Mouse (Mus musculus): ENCODE measurements at regions not wholly inside any gene's neighbourhood (a gene's known extent, or its start where the extent isn't known, plus 50 kb on each side); places are given as distances from the start of the nearest gene placed in this dataset.

DNA sequence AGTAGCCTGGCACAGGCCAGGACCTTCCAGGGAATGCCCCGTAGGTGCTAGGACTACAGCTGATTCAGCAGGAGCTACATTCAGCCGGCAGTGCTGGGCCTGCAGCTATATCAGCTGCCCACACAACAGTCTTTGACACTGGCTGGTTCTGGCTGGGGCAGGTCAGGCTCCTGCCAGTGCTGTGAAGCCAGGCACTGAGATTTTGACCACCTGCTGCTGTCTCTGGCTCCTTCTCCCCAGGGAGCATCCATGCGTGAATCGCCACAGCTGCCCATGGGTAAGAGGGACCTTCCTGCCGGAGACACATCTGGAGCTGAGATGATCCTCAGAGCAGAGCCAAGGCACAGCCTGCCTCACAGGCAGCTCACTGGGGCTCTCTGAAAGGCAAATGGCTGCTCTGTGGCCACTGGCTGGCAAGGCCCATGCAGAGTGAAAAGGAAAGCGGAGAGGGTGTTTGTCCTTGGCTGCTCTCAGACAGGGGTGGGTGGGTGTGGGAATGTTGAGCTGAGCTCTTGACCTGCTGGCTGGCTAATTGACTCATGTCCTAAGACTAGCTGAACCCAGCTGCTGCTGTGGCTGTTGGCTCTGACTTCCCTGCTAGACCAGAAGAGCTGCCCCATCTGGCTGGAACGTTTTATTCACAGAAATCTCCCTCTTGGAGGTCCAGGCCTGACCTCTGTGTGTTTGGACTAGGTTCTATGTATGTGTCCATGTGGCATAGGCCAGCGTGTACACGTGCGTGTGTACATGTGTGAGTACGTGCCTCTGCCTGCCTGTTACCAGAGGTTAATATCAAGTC, 187.4 kb upstream of the Igsf21 start:
- H3K9me3 ChIP-seq (ENCODE audit: control insufficient read depth, low read length), result no peaks in the 10 kb centered on the region
- ATAC-seq (ENCODE audit: low FRiP score) (no peak), DNase-seq (ENCODE audit: low spot score, missing footprints) (no peak)
- no peaks in the 10 kb centered on the region for H3K27me3 ChIP-seq (ENCODE audit: control insufficient read depth, insufficient read depth, low read length)
- no peak overlapping the region for H3K9ac ChIP-seq (ENCODE audit: low read length)
- H3K4me1 ChIP-seq (ENCODE audit: control insufficient read depth, insufficient read depth, low read length), result no peaks in the 10 kb centered on the region
- H3K4me2 ChIP-seq, result no peak overlapping the region
- H3K27ac ChIP-seq (ENCODE audit: low read depth, low read length), result no peak overlapping the region
- no peak overlapping the region for H3K4me3 ChIP-seq (ENCODE audit: low read depth, low read length)
- WGBS, result 66% methylated on average over 11 of the region's 11 CpGs
- no peaks in the 10 kb centered on the region for H3K36me3 ChIP-seq (ENCODE audit: control insufficient read depth, insufficient read depth, low read length)

DNA sequence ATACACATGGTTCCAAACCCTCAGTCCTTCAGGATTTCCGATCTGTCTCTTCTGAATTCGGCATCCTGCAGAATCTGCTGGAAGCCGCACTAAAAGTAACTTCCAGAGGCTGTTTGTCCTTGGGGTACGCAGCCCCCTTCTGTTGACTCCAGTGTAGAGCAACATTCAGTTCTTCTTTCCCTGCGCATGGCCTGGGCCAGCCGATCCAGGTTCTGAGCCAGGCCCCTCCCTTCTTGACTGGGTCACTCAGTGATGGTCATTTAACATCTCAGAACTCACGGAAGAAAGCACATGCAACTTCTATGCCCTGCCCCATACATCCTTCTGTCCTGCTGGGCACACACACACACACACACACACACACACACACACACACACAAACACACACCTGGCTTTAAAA, 185.5 kb upstream of the Igsf21 start:
- Histone ChIP-seq H3K36me3 (ENCODE audit: control insufficient read depth, insufficient read depth, low read length) (no peaks in the 10 kb centered on the region), H3K27me3 (ENCODE audit: control insufficient read depth, insufficient read depth, low read length) (no peaks in the 10 kb centered on the region), H3K9ac (ENCODE audit: low read length) (no peak overlapping the region), H3K27ac (ENCODE audit: low read depth, low read length) (no peak overlapping the region), H3K9me3 (ENCODE audit: control insufficient read depth, low read length) (no peaks in the 10 kb centered on the region), H3K4me2 (no peak overlapping the region), H3K4me3 (ENCODE audit: low read depth, low read length) (no peak overlapping the region), H3K4me1 (ENCODE audit: control insufficient read depth, insufficient read depth, low read length) (no peaks in the 10 kb centered on the region)
- 83% methylated on average over 7 of the region's 7 CpGs for WGBS
- ATAC-seq (ENCODE audit: low FRiP score), result no peak
- no peak for DNase-seq (ENCODE audit: low spot score, missing footprints)

DNA sequence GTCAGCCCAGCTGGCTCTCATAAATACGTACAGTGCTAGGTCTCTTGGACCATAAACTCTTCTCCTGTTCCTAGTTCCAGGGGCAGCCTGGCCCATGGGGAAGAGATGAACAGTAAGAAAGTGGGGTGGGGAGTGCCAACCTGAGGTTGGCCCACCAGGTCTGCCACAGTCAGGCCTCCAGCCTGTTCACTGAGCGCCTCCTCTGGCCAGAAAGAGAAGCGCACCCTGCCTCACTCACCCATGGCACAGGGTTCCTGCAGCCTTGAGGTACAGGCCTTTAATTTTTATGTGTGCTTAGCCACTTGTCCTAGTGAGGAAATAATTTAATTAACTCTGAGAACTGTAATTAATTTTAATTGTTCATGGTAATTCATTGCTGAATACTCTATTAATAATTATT, 180.5 kb upstream of the Igsf21 start:
- Histone ChIP-seq H3K27me3 (ENCODE audit: control insufficient read depth, insufficient read depth, low read length) (no peaks in the 10 kb centered on the region), H3K4me3 (ENCODE audit: low read depth, low read length) (no peak overlapping the region), H3K36me3 (ENCODE audit: control insufficient read depth, insufficient read depth, low read length) (no peaks in the 10 kb centered on the region), H3K9ac (ENCODE audit: low read length) (no peak overlapping the region), H3K9me3 (ENCODE audit: control insufficient read depth, low read length) (no peaks in the 10 kb centered on the region), H3K4me2 (no peak overlapping the region), H3K27ac (ENCODE audit: low read depth, low read length) (no peak overlapping the region), H3K4me1 (ENCODE audit: control insufficient read depth, insufficient read depth, low read length) (no peaks in the 10 kb centered on the region)
- ATAC-seq (ENCODE audit: low FRiP score) (no peak), DNase-seq (ENCODE audit: low spot score, missing footprints) (no peak)
- WGBS, result 71% methylated on average over 3 of the region's 3 CpGs

DNA sequence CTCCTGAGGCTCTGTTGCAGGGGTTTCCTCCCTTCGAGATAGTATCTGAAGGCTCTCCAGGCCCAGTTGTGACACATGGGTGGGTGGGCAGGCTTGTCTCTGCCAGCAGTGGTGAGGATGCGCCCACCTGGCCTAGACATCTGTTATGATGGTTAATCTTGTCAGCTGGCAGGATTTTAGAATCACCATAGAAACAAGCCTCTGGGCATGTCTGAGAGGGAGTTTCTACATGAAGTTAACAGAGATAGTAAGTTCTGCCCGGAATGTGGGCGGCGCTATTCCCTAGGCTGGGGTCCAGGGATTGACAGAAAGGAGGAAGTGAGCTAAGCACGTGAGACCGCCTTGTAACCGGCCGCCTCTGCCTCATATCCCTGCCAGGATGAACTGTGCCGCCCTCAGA, 177.2 kb upstream of the Igsf21 start:
- WGBS, result 95% methylated on average over 10 of the region's 10 CpGs
- H3K36me3 ChIP-seq (ENCODE audit: control insufficient read depth, insufficient read depth, low read length), result no peaks in the 10 kb centered on the region
- H3K4me2 ChIP-seq, result no peak overlapping the region
- no peaks in the 10 kb centered on the region for H3K4me1 ChIP-seq (ENCODE audit: control insufficient read depth, insufficient read depth, low read length)
- DNase-seq (ENCODE audit: low spot score, missing footprints) (peak; percentile 26), ATAC-seq (ENCODE audit: low FRiP score) (no peak)
- H3K27me3 ChIP-seq (ENCODE audit: control insufficient read depth, insufficient read depth, low read length), result no peaks in the 10 kb centered on the region
- H3K9me3 ChIP-seq (ENCODE audit: control insufficient read depth, low read length), result no peaks in the 10 kb centered on the region
- H3K27ac ChIP-seq (ENCODE audit: low read depth, low read length), result no peak overlapping the region
- H3K4me3 ChIP-seq (ENCODE audit: low read depth, low read length), result no peak overlapping the region
- H3K9ac ChIP-seq (ENCODE audit: low read length), result no peak overlapping the region

DNA sequence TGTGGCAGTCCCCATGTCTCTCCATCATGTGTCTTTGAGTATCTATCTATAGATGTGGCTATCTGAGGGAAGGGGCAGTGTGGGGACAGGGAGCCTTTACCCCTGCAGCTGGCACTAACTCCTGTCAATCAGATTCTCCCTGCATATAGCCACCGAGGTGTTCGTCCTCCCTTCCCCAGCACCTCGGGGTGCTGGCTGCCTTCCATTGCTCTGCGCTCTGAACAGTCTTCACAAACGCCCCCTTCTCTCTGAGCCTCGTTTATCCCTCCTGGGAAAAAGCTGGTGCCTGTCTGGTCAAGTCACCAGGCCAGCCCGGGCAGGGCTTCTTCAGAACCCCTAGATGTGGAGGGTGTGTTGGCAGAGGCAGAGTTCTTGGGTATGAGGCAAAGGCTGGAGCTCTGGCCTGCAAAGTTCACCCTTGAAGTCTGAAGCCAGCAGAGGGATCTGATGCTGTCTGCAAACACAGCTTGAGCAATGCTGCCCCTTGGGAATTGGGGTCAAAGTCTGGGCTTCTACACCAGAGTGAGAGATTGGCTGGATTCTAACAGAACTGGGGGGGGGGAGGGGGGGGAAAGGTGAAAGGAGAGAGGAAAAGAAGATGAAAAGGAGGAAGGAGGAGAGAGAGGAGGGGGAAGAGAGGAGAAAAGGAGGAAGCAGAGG, 175.5 kb upstream of the Igsf21 start:
- DNase-seq (ENCODE audit: low spot score, missing footprints), result peak; percentile 33

DNA sequence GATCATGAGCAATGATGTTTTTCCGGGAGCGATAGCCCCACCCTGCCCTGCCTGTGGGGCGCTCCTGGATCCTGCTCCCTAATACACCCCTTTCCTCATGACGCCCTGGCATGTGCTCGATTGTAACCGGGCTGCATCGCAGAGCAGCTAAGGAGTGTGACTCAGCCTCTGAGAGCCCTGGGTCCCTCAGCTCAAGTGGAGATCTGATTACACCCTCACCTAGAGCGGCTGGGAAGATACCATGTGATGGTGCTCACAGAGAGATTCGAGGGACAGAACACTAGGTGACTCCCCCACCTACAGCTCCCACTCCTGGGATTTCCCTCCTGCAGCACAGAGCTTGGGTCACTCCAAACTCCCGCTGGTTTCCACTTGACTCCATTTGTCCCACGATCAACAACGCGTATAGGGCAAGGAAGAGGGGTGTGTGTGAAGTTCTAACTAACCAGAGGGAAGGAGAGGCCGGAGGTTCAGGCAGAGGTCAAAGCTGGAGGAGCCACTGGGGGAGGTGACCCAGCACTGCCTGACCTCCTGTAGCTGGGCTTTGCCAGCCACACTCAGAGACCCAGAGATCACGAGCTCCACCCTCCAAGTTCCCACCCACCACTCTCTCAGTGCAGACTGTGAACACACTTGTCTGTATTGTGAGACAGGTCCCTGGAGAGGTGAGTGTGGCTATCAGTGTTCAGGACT, 173.3 kb upstream of the Igsf21 start:
- no peak overlapping the region for H3K4me2 ChIP-seq
- H3K36me3 ChIP-seq (ENCODE audit: control insufficient read depth, insufficient read depth, low read length), result no peaks in the 10 kb centered on the region
- no peaks in the 10 kb centered on the region for H3K27me3 ChIP-seq (ENCODE audit: control insufficient read depth, insufficient read depth, low read length)
- ATAC-seq (ENCODE audit: low FRiP score) (no peak), DNase-seq (ENCODE audit: low spot score, missing footprints) (peak; percentile 66)
- no peak overlapping the region for H3K4me3 ChIP-seq (ENCODE audit: low read depth, low read length)
- no peak overlapping the region for H3K9ac ChIP-seq (ENCODE audit: low read length)
- H3K4me1 ChIP-seq (ENCODE audit: control insufficient read depth, insufficient read depth, low read length), result no peaks in the 10 kb centered on the region
- H3K9me3 ChIP-seq (ENCODE audit: control insufficient read depth, low read length), result no peaks in the 10 kb centered on the region
- WGBS, result 72% methylated on average over 15 of the region's 15 CpGs
- no peak overlapping the region for H3K27ac ChIP-seq (ENCODE audit: low read depth, low read length)

More for the DNA sequence above, 175.5 kb upstream of the Igsf21 start:
- Histone ChIP-seq H3K27ac (ENCODE audit: low read depth, low read length) (no peak overlapping the region), H3K27me3 (ENCODE audit: control insufficient read depth, insufficient read depth, low read length) (no peaks in the 10 kb centered on the region), H3K36me3 (ENCODE audit: control insufficient read depth, insufficient read depth, low read length) (no peaks in the 10 kb centered on the region), H3K4me1 (ENCODE audit: control insufficient read depth, insufficient read depth, low read length) (no peaks in the 10 kb centered on the region), H3K4me3 (ENCODE audit: low read depth, low read length) (no peak overlapping the region), H3K9me3 (ENCODE audit: control insufficient read depth, low read length) (no peaks in the 10 kb centered on the region), H3K9ac (ENCODE audit: low read length) (no peak overlapping the region), H3K4me2 (no peak overlapping the region)
- ATAC-seq (ENCODE audit: low FRiP score), result no peak
- WGBS, result 76% methylated on average over 7 of the region's 7 CpGs

DNA sequence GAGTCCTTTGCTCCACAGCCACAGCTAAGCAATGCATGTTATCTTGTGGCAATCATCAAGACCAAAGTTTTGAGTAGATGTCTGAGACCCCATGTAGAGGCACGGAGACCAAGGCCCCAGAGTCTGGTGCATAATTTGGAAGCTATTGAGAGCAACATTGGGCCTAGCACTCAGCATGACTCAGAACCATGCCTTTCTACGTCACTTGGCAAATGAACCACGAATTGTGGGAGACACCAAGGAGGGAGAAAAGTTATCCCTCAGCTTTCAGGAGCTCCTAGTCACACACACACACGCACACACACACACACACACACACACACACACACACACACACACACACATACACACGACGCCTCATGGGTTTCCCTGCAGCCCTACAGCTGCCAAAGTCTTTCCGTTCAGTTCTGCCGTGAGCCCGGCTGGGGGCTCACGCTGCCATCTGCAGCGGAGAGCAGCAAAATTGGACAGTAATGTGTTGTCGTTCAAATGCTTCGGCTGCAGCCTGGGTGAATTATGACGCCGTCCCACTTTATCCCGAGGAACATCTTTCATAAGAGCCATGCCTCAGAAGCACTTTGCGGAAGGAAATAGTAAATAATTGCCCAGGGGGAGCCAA, 165.8 kb upstream of the Igsf21 start:
- Histone ChIP-seq H3K4me2 (no peak overlapping the region), H3K27ac (ENCODE audit: low read depth, low read length) (no peak overlapping the region), H3K9ac (ENCODE audit: low read length) (no peak overlapping the region), H3K36me3 (ENCODE audit: control insufficient read depth, insufficient read depth, low read length) (no peaks in the 10 kb centered on the region), H3K27me3 (ENCODE audit: control insufficient read depth, insufficient read depth, low read length) (no peaks in the 10 kb centered on the region), H3K4me3 (ENCODE audit: low read depth, low read length) (no peak overlapping the region), H3K9me3 (ENCODE audit: control insufficient read depth, low read length) (no peaks in the 10 kb centered on the region), H3K4me1 (ENCODE audit: control insufficient read depth, insufficient read depth, low read length) (peaks cover under 1% of the 10 kb centered on the region; the same call in 1 of the 2 replicates)
- DNase-seq (ENCODE audit: low spot score, missing footprints) (no peak), ATAC-seq (ENCODE audit: low FRiP score) (no peak)
- WGBS, result 91% methylated on average over 17 of the region's 17 CpGs

DNA sequence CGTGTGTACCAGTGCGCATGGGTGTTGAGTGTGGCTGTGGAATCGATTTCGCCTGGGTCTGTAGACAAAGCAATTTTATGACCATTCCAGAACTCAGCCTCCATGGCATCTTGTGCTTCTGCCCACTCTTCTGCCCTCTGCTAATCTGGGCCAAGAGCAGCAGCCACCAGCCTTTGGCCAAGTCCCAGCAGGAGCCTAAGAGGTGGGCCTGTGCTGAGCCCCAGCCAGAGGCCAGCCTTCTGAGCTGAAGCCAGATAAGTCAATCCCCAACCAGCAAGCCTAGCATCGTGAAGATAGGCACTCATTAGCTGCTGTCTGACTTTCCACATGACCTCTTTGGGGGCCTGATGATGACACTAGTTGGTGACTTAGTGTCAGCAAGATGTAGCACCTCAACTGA, 161.9 kb upstream of the Igsf21 start:
- 94% methylated on average over 5 of the region's 5 CpGs for WGBS
- H3K36me3 ChIP-seq (ENCODE audit: control insufficient read depth, insufficient read depth, low read length), result no peaks in the 10 kb centered on the region
- H3K4me1 ChIP-seq (ENCODE audit: control insufficient read depth, insufficient read depth, low read length), result peaks cover 9% of the 10 kb centered on the region
- no peak overlapping the region for H3K9ac ChIP-seq (ENCODE audit: low read length)
- ATAC-seq (ENCODE audit: low FRiP score) (no peak), DNase-seq (ENCODE audit: low spot score, missing footprints) (peak; percentile 76)
- H3K4me3 ChIP-seq (ENCODE audit: low read depth, low read length), result no peak overlapping the region
- H3K9me3 ChIP-seq (ENCODE audit: control insufficient read depth, low read length), result no peaks in the 10 kb centered on the region
- H3K27ac ChIP-seq (ENCODE audit: low read depth, low read length), result no peak overlapping the region
- no peak overlapping the region for H3K4me2 ChIP-seq
- no peaks in the 10 kb centered on the region for H3K27me3 ChIP-seq (ENCODE audit: control insufficient read depth, insufficient read depth, low read length)

DNA sequence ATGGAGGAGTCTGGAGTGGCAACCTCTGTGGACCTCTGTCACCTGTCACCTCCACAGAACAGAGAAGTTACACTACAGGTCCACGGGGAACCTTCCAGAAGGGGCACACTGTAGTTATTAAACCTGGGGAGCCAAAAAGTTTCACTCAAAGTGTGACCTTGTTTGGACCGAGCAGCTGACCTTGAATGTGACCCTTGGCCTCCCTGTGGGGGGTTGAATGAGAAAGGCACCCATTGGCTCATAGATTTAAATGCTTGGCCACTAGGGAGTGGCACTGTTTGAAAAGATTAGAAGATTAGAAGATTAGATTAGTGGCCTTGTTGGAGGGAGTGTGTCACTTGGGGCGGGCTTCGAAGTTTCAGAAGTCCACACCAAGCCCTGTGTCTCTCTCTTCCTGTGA, 160.3 kb upstream of the Igsf21 start:
- Histone ChIP-seq H3K9me3 (ENCODE audit: control insufficient read depth, low read length) (no peaks in the 10 kb centered on the region), H3K27ac (ENCODE audit: low read depth, low read length) (peak overlapping the region; percentile 60), H3K4me1 (ENCODE audit: control insufficient read depth, insufficient read depth, low read length) (peaks cover 9% of the 10 kb centered on the region), H3K9ac (ENCODE audit: low read length) (peak overlapping the region; percentile 7; the same call in 1 of the 2 replicates), H3K4me2 (peak overlapping the region; percentile 2; the same call in 1 of the 2 replicates), H3K27me3 (ENCODE audit: control insufficient read depth, insufficient read depth, low read length) (no peaks in the 10 kb centered on the region), H3K36me3 (ENCODE audit: control insufficient read depth, insufficient read depth, low read length) (no peaks in the 10 kb centered on the region), H3K4me3 (ENCODE audit: low read depth, low read length) (no peak overlapping the region)
- no peak for ATAC-seq (ENCODE audit: low FRiP score)
- WGBS, result 67% methylated on average over 4 of the region's 4 CpGs
- no peak for DNase-seq (ENCODE audit: low spot score, missing footprints)

Data from midbrain, embryonic 11.5 days (tissue).